Mouse (Mus musculus) midbrain, embryonic 10.5 days (tissue): Measurements from ENCODE around the gene Dnajc4. TPM values are rescaled to one million over a fixed set of nuclear protein-coding genes. Genes with fewer than 3 reads are reported as not detected.

Source experiments
- DNase-seq: peaks from one replicate; pipeline ENCODE4 v3.0.0-alpha.2; 2017; ENCODE audit warnings: low spot score
- H3K27ac ChIP-seq: fragments of 300-500 bp; sonication (generic); replicated peaks from 2 replicates; pipeline ENCODE4 v1.5.1; 2016; ENCODE audit warnings: mild to moderate bottlenecking
- H3K27me3 ChIP-seq: fragments of 300-500 bp; sonication (generic); 2 replicates; pipeline ENCODE4 v1.6.1; 2016; ENCODE audit warnings: low read depth, mild to moderate bottlenecking; ENCODE audit not compliant: poor library complexity, severe bottlenecking
- H3K36me3 ChIP-seq: fragments of 300-500 bp; sonication (generic); 2 replicates; pipeline ENCODE4 v1.6.1; 2016; ENCODE audit warnings: mild to moderate bottlenecking, moderate library complexity
- H3K4me1 ChIP-seq: fragments of 300-500 bp; sonication (generic); 2 replicates; pipeline ENCODE4 v1.6.1; 2016
- H3K4me3 ChIP-seq: fragments of 300-500 bp; sonication (generic); 2 replicates; pipeline ENCODE4 v1.5.1; 2016; ENCODE audit warnings: mild to moderate bottlenecking, moderate library complexity
- H3K9me3 ChIP-seq: fragments of 300-500 bp; sonication (generic); replicated peaks from 2 replicates; pipeline ENCODE4 v1.6.1; 2016; ENCODE audit warnings: mild to moderate bottlenecking
- WGBS: fragments of 180-500 bp; shearing (Covaris S2); methylation state at CpG from one replicate; pipeline ENCODE4 v1.1.7; 2016; 5-methylcytosine and 5-hydroxymethylcytosine counted together
- polyA plus RNA-seq: library from polyadenylated mRNA; unstranded; fragments of >200 nt; fragmentation: Nextera tagmentation; extraction: Ambion mirVana; gene quantifications from 2 replicates; pipeline ENCODE4 v1.2.1, GENCODE M21; 2016

Gene Dnajc4
- polyA plus RNA-seq, 1 experiment from 2014 or later, result 20.8 TPM

DNA sequence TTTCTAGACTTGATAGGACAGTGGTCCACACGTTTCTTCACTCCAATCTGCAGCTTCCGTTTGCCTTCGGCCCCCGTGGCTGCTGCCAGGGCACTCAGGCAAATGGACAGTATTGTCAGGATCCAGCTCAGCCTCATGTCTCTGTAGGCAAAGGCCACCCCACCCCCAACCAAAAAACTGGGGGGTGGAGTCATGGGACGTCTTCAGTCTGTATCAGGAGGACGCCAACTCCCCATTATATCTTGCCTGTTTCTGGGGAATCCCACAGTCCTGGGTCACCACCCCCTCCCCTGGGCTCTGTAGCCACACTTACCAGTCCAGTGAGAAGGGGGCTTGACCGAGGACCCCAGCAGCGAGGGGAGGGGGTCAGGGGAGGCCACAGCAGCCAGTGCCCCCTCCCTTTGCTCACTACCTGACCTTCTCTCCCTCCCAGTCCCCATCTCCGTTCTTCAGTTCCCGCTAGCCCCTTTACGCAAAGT is 13.3 kb downstream of the Dnajc4 start:
- 15% methylated on average over 11 of the region's 11 CpGs for WGBS
- Histone ChIP-seq H3K9me3 (no peaks in the 10 kb centered on the region), H3K36me3 (peaks cover 49% of the 10 kb centered on the region), H3K4me1 (peaks cover 59% of the 10 kb centered on the region), H3K27ac (peak overlapping the region; percentile 97), H3K27me3 (no peaks in the 10 kb centered on the region), H3K4me3 (peak overlapping the region; percentile 66)
- DNase-seq, result peak; percentile 30

DNA sequence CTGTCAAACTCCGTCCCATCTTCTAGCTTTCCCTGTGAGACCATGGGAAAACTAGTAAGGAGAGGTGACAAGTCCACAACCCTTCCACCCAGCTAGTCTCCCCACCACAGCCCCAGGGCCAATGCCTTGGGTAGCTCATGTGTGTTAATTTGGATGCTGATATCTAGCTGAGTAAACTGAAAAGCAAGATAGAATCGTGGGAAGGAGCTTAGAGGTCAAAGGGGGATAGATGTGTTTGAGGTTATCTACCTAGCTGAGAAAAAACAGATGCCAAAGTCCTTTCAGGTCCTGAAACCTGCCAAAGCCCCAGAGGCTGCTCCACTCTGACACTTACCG is 13.8 kb downstream of the Dnajc4 start:
- no peaks in the 10 kb centered on the region for H3K9me3 ChIP-seq
- WGBS, result 64% methylated on average over 3 of the region's 3 CpGs
- H3K4me1 ChIP-seq, result peaks cover 63% of the 10 kb centered on the region

DNA sequence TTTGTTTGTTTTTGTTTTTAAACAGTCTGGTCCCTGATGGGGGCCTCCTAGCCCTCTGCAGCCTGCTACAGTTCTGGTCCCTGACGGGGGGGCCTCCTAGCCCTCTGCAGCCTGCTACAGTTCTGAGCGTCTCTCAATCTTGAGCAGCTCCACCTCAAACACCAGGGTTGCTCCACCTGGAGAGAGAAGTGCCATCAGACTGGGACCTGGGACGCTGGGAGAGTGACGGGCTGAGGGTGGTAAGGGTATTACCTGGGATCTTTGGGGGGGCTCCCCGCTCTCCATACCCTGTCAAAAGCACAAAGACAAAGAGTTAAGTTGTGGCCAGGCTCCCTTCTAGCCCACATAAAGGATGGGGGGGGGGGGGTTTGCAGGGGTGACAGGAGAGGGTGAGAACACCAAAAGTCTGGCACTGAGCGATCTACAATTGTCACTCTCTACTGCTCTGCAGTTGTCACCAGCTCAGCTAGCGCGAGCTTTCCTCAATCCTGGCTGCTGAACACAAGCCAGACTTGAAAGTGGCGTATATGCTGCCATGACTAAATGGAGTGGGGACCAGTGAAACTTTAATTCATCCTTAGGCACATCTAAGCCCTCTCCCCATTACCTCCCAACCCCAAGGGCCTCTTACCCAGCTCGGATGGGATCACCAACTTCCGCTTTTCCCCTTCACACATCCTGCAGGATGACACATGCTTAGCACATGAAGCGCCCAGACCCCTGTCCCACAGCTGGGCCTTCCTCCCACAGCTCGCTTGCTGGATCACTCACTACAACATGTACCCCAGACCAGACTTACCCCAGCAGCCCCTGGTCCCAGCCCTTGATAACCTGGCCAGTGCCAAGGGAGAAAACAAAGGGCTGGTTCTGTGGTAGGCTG is 14.4 kb downstream of the Dnajc4 start:
- no peak for DNase-seq
- H3K36me3 ChIP-seq, result peaks cover 40% of the 10 kb centered on the region
- H3K9me3 ChIP-seq, result no peaks in the 10 kb centered on the region
- no peaks in the 10 kb centered on the region for H3K27me3 ChIP-seq
- peak overlapping the region; percentile 66 for H3K4me3 ChIP-seq
- 88% methylated on average over 13 of the region's 13 CpGs for WGBS
- peaks cover 66% of the 10 kb centered on the region for H3K4me1 ChIP-seq
- H3K27ac ChIP-seq, result peak overlapping the region; percentile 97

More for the DNA sequence above, 13.8 kb downstream of the Dnajc4 start:
- Histone ChIP-seq H3K36me3 (peaks cover 45% of the 10 kb centered on the region), H3K27me3 (no peaks in the 10 kb centered on the region), H3K27ac (peak overlapping the region; percentile 97), H3K4me3 (peak overlapping the region; percentile 66)
- no peak for DNase-seq

GRCm38 (mm10) chr19:6975537-6976521 is 16.5 kb downstream of the Dnajc4 start, which contains the start of gene Plcb3:
Gene Plcb3, minus strand, starts transcription at chr19:6976470.
- H3K36me3 ChIP-seq, result peaks cover 27% of the 10 kb centered on the region

GRCm38 (mm10) chr19:6974211-6975205 is 17.9 kb downstream of the Dnajc4 start, which contains the start of gene Ppp1r14b:
Gene Ppp1r14b, plus strand, starts transcription at chr19:6974968.
- under 1% methylated on average over 82 of the region's 84 CpGs for WGBS

More at GRCm38 (mm10) chr19:6975537-6976521, 16.5 kb downstream of the Dnajc4 start, which contains the start of gene Plcb3:
- DNase-seq, result peak; percentile 78
- WGBS, result 0% methylated on average over 16 of the region's 16 CpGs
- Histone ChIP-seq H3K4me3 (peak within 1 kb of the TSS; percentile 95), H3K27me3 (peaks cover 21% of the 10 kb centered on the region), H3K27ac (peak within 1 kb of the TSS; percentile 95), H3K9me3 (no peaks in the 10 kb centered on the region), H3K4me1 (peaks cover 68% of the 10 kb centered on the region)

GRCm38 (mm10) chr19:6973581-6974190 is 18.7 kb downstream of the Dnajc4 start:
- 36% methylated on average over 12 of the region's 12 CpGs for WGBS
- H3K9me3 ChIP-seq, result no peaks in the 10 kb centered on the region
- H3K27ac ChIP-seq, result peak overlapping the region; percentile 95
- peaks cover 73% of the 10 kb centered on the region for H3K4me1 ChIP-seq
- DNase-seq, result no peak
- H3K36me3 ChIP-seq, result peaks cover 25% of the 10 kb centered on the region
- peak overlapping the region; percentile 95 for H3K4me3 ChIP-seq
- H3K27me3 ChIP-seq, result peaks cover 42% of the 10 kb centered on the region

More at GRCm38 (mm10) chr19:6974211-6975205, 17.9 kb downstream of the Dnajc4 start, which contains the start of gene Ppp1r14b:
- Histone ChIP-seq H3K36me3 (peaks cover 27% of the 10 kb centered on the region), H3K4me1 (peaks cover 73% of the 10 kb centered on the region), H3K27ac (peak within 1 kb of the TSS; percentile 95), H3K27me3 (peaks cover 33% of the 10 kb centered on the region), H3K4me3 (peak within 1 kb of the TSS; percentile 95), H3K9me3 (no peaks in the 10 kb centered on the region)
- peak; percentile 93 for DNase-seq

DNA sequence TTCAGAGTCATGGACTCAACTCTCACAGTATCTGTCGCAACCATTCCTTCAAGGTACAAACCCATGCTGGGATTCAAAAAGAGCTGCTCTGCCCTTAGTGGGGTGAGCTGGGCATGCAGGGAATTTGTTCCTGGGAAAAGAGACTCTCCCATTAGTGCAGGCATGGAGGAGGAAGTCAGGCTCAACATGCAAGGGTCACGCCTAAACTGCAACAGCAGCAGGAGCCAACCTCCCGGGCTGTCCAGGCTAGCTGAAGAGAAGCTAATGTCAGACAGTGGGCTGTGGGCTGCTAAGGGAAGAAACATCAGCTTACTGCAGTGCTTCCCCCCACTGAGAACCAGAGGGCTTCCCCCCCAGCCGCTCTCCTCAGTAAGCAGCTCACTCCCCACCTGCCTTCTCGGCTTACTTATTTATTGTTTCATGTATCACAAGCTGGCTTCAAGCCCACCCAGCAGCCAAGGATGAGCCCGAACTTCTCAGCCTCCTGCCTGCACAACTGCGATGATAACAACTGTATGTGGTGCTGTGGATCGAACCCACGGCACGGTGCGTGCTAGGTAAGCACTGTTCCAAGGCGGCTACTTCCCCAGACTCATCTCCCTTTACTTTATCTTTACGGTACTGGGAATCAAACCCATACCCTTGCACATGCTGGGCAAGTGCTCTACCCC is 20.0 kb downstream of the Dnajc4 start:
- WGBS, result 80% methylated on average over 13 of the region's 13 CpGs
- H3K4me3 ChIP-seq, result 0 out of 2 replicates have a peak overlapping the region, but pooled peaks have one; percentile 9
- H3K27ac ChIP-seq, result no peak overlapping the region
- H3K36me3 ChIP-seq, result peaks cover 12% of the 10 kb centered on the region
- H3K9me3 ChIP-seq, result no peaks in the 10 kb centered on the region
- peaks cover 55% of the 10 kb centered on the region for H3K27me3 ChIP-seq
- DNase-seq, result no peak
- peaks cover 69% of the 10 kb centered on the region for H3K4me1 ChIP-seq

- Histone ChIP-seq H3K9me3 (no peaks in the 10 kb centered on the region), H3K27me3 (peaks cover 60% of the 10 kb centered on the region), H3K36me3 (peaks cover 5% of the 10 kb centered on the region), H3K4me1 (peaks cover 61% of the 10 kb centered on the region), H3K27ac (0 out of 2 replicates have a peak overlapping the region, but pooled peaks have one; percentile 2), H3K4me3 (no peak overlapping the region)
- 56% methylated on average over 6 of the region's 6 CpGs for WGBS
- DNase-seq, result no peak
Observed at GRCm38 (mm10) chr19:6971644-6972043, 20.7 kb downstream of the Dnajc4 start.

- Histone ChIP-seq H3K27ac (peak overlapping the region; percentile 82), H3K4me1 (peaks cover 51% of the 10 kb centered on the region), H3K27me3 (peaks cover 60% of the 10 kb centered on the region), H3K9me3 (no peaks in the 10 kb centered on the region), H3K36me3 (peaks cover 2% of the 10 kb centered on the region), H3K4me3 (peak overlapping the region; percentile 64)
- 23% methylated on average over 11 of the region's 11 CpGs for WGBS
- DNase-seq, result no peak
Observed at GRCm38 (mm10) chr19:6970460-6971085, 21.8 kb downstream of the Dnajc4 start.

- no peaks in the 10 kb centered on the region for H3K9me3 ChIP-seq
- 2% methylated on average over 44 of the region's 55 CpGs for WGBS
- peak; percentile 73 for DNase-seq
- peaks cover 51% of the 10 kb centered on the region for H3K4me1 ChIP-seq
- H3K27ac ChIP-seq, result peak overlapping the region; percentile 82
- H3K27me3 ChIP-seq, result peaks cover 60% of the 10 kb centered on the region
- H3K4me3 ChIP-seq, result peak overlapping the region; percentile 64
- peaks cover 10% of the 10 kb centered on the region for H3K36me3 ChIP-seq
Observed at GRCm38 (mm10) chr19:6969665-6970381, 22.5 kb downstream of the Dnajc4 start.
